Mouse (Mus musculus) bone marrow macrophage, adult 2 months (primary cell): ENCODE results near the gene Epn1. TPM values are rescaled to one million over a fixed set of nuclear protein-coding genes. Genes with fewer than 3 reads are reported as not detected.
A peak's percentile ranks its signal among the peaks of the same experiment; 100 is the strongest.

Experiments used
- H3K27ac ChIP-seq: 2 replicates; pipeline ENCODE4 v1.5.1; 2012; ENCODE audit warnings: low read depth, low read length; ENCODE audit not compliant: insufficient read depth
- H3K4me1 ChIP-seq: 2 replicates; pipeline ENCODE4 v1.6.1; 2012; ENCODE audit warnings: low read length; ENCODE audit not compliant: control insufficient read depth, insufficient read depth
- H3K4me3 ChIP-seq: 2 replicates; pipeline ENCODE4 v1.5.1; 2012; ENCODE audit warnings: mild to moderate bottlenecking, low read length, moderate library complexity; ENCODE audit not compliant: insufficient read depth
- CTCF ChIP-seq: IDR thresholded peaks from 2 replicates; pipeline ENCODE4 v1.5.1; 2012; ENCODE audit warnings: low read depth, mild to moderate bottlenecking, low read length, moderate library complexity
- POLR2A ChIP-seq: IDR thresholded peaks from 2 replicates; pipeline ENCODE4 v1.6.1; 2012; ENCODE audit warnings: mild to moderate bottlenecking, low read depth, low read length, borderline replicate concordance
- polyA plus RNA-seq: library from polyadenylated mRNA; stranded (reverse); fragments of >200 nt; gene quantifications from 2 replicates; pipeline ENCODE4 v1.2.4, GENCODE M21; 2012; ENCODE audit not compliant: missing spikeins, insufficient read depth, insufficient read length

Gene Epn1
- polyA plus RNA-seq, 1 experiment, result 202 TPM

GRCm38 (mm10) chr7:5091008-5091728, 11.1 kb downstream of the Epn1 start:
- H3K4me1 ChIP-seq, result peaks cover 9% of the 10 kb centered on the region; the same call in 1 of the 2 replicates
- no peak overlapping the region for H3K4me3 ChIP-seq
- no peak overlapping the region for H3K27ac ChIP-seq
- no peak for TF ChIP-seq POLR2A
- no peak for TF ChIP-seq CTCF

GRCm38 (mm10) chr7:5092381-5092780, 12.3 kb downstream of the Epn1 start:
- H3K27ac ChIP-seq, result no peak overlapping the region
- TF ChIP-seq CTCF, result no peak
- no peak for TF ChIP-seq POLR2A
- 0 out of 2 replicates have a peak, but pooled peaks cover 2% of the 10 kb centered on the region for H3K4me1 ChIP-seq
- no peak overlapping the region for H3K4me3 ChIP-seq

GRCm38 (mm10) chr7:5092831-5093510, 12.9 kb downstream of the Epn1 start:
- no peak overlapping the region for H3K4me3 ChIP-seq
- H3K4me1 ChIP-seq, result 0 out of 2 replicates have a peak, but pooled peaks cover 2% of the 10 kb centered on the region
- no peak for TF ChIP-seq POLR2A
- TF ChIP-seq CTCF, result no peak
- no peak overlapping the region for H3K27ac ChIP-seq

- Histone ChIP-seq H3K27ac (no peak overlapping the region), H3K4me3 (no peak overlapping the region), H3K4me1 (peaks cover 37% of the 10 kb centered on the region)
- TF ChIP-seq POLR2A (no peak), CTCF (no peak)
Measured at GRCm38 (mm10) chr7:5098769-5099168, 18.7 kb downstream of the Epn1 start.

- no peak overlapping the region for H3K4me3 ChIP-seq
- TF ChIP-seq POLR2A (no peak), CTCF (no peak)
- H3K27ac ChIP-seq, result no peak overlapping the region
- peaks cover 37% of the 10 kb centered on the region for H3K4me1 ChIP-seq
Measured at GRCm38 (mm10) chr7:5099796-5100195, 19.8 kb downstream of the Epn1 start.

- Histone ChIP-seq H3K27ac (peak overlapping the region; percentile 60), H3K4me1 (peaks cover 39% of the 10 kb centered on the region), H3K4me3 (no peak overlapping the region)
- TF ChIP-seq POLR2A, result no peak
- no peak for TF ChIP-seq CTCF
Measured at GRCm38 (mm10) chr7:5101066-5101663, 21.1 kb downstream of the Epn1 start.

GRCm38 (mm10) chr7:5102564-5102963, 22.5 kb downstream of the Epn1 start:
- Histone ChIP-seq H3K27ac (no peak overlapping the region), H3K4me1 (peaks cover 39% of the 10 kb centered on the region), H3K4me3 (no peak overlapping the region)
- TF ChIP-seq POLR2A (no peak), CTCF (no peak)

- TF ChIP-seq POLR2A (no peak), CTCF (no peak)
- peaks cover 14% of the 10 kb centered on the region for H3K4me1 ChIP-seq
- H3K4me3 ChIP-seq, result no peak overlapping the region
- H3K27ac ChIP-seq, result no peak overlapping the region
Measured at GRCm38 (mm10) chr7:5108272-5108671, 28.2 kb downstream of the Epn1 start.

GRCm38 (mm10) chr7:5109301-5109700, 29.3 kb downstream of the Epn1 start:
- H3K4me3 ChIP-seq, result no peak overlapping the region
- TF ChIP-seq POLR2A, result no peak
- TF ChIP-seq CTCF, result no peak
- peaks cover 14% of the 10 kb centered on the region for H3K4me1 ChIP-seq
- no peak overlapping the region for H3K27ac ChIP-seq

- TF ChIP-seq POLR2A (no peak), CTCF (no peak)
Measured at GRCm38 (mm10) chr7:5112701-5113100, 32.7 kb downstream of the Epn1 start.

More at GRCm38 (mm10) chr7:5112701-5113100, 32.7 kb downstream of the Epn1 start:
- Histone ChIP-seq H3K4me3 (no peak overlapping the region), H3K4me1 (peaks cover 12% of the 10 kb centered on the region), H3K27ac (no peak overlapping the region)
